Mouse (Mus musculus) yolk sac, embryonic 10.5 days (tissue): ENCODE results near the gene Cad.

Experiments used
- DNase-seq: peaks from one replicate; pipeline ENCODE4 v3.0.0-alpha.2; 2017; ENCODE audit warnings: low spot score

Gene Cad

DNA sequence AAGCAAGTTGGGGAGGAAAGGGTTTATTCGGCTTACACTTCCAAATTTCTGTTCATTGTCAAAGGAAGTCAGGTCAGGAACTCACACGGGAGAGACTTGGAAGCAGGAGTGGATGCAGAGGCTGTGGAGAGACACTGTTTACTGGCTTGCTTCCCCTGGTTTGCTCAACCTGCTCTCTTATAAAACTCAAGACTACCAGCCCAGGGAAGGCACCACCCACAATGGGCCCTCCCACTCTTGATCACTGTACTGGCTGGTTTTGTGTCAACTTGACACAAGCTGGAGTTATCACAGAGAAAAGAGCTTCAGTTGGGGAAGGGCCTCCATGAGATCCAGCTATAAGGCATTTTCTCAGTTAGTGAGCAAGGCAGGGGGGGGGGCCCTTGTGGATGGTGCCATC, 16.5 kb downstream of the Cad start:
- DNase-seq: no peak

DNA sequence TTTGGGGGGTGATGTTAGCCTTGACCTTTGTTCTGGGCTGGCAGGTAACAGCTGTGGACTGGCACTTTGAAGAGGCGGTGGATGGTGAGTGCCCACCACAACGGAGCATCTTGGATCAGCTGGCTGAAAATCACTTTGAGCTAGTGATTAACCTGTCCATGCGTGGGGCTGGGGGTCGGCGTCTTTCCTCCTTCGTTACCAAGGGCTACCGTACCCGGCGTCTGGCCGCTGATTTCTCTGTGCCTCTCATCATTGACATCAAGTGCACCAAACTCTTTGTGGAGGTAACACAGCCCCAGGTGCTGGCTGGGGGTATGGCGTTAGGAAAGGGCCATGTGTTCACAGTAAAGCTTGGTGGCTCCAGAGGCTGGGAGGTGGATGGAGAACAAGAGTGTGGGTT, 17.2 kb downstream of the Cad start:
- DNase-seq: no peak

DNA sequence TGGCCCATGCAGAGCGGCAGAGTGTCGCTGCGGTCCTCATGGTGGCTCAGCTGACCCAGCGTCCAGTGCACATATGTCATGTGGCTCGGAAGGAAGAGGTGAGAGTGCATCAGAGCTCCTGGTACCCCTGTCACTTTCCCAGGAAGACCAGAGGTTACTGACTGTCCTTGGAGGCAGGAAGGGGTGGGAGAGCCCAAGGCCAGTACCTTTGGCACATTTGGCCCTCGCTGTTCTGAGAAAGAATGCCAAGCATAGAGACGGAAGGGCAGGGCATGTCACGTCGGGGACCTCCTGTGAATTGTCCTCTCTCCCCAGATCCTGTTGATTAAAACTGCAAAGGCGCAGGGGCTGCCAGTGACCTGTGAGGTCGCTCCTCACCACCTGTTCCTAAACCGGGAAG, 18.6 kb downstream of the Cad start:
- DNase-seq: no peak

DNA sequence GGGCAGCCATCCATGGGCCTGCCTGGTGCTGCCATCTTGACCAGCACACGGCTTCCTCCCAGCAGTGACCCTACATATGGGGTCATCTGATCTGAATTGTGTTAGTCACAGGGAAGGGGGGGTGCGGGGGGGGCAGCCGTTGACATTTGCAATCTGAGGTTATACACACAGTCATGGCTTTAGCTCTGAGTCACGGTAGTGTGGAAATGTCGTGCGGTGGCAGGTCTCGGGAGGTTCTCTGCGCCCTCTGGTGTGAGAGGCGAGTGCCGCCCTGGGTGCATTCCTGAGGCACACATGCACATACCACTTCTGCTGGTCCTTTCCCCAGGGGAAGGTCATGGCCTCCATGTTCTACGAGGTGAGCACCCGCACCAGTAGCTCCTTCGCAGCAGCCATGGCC, 21.8 kb downstream of the Cad start:
- no peak for DNase-seq

DNA sequence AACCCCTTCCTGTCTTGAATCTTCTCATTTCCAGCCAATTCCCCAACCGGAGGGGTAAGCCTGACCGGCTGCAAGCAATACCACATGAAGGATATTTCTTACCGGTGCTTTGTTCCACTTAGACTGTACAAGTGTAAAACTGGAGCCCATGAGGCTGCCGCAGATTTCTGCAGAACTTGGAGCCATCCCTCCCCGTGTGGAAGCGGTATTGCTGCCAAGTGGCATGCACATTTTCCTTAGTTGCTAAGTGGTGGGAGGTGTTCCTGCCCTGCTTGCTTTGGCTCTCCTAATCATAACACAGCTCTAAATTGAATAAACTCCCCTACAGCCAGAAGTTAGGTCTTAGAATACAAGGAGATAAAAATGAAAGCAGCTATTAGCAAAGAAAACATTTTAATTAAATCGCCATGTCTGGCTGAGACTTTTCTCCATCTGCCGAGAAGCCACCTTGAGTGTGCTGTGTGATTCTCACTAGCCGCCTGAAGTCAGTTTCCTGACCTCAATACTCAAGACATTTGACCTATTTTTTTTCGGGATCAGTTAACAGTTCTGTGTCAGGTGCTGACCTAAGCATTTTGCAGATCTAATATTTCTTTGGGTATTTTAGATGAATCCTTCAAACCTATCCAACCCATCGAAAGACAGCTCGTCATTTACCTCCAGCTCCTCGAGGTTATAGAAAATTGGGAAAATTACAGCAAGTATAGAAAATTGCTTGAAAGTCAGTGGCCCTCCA, 25.6 kb downstream of the Cad start:
- no peak for DNase-seq

DNA sequence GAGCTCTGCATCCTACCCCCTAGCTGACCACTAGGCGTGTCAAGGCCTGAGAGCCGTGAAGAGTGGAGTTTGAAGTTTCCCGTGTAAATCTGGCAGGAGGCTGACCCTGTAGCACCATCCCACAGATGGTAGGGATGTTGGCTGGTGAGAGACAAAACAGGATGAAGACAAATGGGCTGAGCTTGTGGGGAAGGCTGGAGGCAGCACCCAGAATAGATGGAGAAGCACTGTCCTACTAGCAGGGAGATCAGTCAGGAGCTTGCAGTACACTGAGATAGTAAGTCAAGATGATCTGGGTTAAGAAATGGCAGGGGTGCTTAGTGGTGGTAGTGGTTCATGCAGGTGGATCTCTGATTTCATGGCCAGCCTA, 26.2 kb downstream of the Cad start:
- DNase-seq: no peak

DNA sequence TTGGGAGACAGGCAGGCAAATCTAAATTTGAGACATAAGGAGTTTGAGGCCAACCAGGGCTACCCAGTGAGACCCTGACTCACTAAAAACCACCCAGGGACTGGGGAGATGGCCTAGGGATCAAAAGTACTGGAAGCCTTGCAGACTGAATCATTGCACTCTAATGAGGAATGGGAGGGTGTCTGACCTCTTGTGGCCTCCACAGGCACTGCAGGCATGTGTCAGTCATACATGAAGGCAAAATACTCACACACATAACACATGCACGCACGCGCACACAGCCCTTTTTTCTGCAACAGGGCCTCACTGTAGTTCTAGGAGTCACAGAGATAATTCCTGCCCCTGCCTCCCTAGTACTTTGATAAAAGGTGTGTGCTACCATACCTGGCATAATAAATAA, 26.8 kb downstream of the Cad start:
- DNase-seq: no peak

DNA sequence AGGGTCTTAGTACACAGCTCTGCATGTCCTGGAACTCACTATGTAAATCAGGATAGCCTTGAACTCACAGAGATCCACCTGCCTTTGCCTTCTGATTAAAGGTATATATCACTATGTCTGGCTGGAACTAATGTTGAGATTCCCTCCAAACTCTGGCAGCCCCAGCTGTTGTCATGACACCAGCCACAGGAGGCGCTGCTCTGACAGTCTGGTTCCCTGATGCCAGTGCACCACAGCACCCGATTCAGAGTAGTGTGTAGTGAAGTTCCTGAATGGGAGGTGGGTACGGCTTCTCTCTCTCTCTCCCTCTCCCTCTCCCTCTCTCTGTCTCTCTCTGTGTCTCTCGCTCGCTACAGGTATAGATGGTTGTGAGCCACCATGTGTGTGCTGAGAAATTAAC, 27.8 kb downstream of the Cad start:
- no peak for DNase-seq

DNA sequence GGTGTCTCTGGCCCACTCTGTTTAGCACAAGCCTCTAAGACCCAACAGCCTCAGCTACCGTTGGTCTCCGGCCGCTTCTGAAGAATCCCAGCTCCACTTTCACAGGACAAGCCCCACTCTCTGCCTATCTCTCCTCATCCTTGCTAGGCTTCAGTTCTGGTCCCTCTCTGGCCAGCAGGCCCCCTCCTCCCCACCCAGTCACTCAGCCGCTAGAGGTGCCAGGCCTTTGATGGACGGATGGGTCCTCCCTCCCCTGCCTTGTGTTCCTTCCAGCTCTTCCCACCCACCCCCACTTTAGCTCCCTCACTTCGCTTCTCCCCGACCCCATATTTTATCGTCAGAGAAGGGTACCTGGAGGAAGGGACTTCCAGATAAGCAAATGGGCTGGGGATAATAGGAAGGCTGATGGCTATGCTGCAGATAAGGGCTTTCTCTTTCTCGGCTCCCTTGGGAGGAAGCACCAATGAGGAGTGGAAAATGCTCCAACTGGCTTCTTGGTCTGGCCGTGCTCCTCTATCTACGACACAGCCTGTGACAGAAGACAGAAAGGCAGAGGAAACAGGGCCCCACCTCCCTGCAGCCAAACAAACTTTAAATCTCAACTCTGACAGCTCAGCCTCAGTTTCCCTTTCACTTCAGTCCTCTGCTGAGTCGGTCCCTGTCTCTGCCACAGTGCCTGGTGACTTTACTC, 28.5 kb downstream of the Cad start:
- DNase-seq: no peak

DNA sequence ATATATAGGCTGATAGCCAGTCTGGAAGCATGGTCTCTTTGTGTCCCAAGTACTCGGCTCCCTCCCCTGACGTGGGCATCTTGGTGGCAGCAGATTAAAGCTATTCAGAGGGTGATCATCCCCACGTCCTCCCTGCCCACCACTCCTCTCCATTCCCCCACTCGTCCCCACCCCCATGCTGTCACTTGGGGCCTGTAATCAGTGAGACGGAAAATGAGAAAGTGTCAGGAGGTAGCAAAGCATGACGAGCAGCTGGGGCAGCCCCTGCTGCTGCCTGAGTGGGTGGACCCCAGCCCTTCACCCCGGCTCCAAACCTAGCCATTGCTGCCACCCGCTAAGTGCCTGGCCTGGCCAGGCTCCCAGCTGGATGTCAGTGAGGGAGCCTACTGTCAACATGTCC, 29.4 kb downstream of the Cad start:
- no peak for DNase-seq

DNA sequence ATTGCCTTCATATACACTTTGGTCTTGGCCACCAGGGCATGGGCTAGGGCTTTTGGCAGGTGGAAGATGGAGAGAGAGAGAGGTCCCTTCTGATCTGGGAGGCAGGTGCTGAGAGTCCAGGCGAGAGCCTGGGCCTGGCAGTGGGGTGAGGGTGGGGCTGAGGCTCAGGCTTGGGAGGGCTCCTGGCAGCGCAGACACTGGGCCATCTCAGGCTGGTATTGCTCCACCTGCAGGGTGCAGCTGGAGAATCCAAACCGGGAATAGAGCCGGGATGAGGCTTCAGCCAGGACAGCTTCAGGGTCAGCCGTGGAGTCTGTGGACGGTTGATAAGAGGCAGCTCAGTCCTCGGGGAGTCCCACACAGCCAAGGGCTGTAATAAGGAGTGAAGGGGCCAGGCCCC, 32.0 kb downstream of the Cad start:
- DNase-seq: no peak

DNA sequence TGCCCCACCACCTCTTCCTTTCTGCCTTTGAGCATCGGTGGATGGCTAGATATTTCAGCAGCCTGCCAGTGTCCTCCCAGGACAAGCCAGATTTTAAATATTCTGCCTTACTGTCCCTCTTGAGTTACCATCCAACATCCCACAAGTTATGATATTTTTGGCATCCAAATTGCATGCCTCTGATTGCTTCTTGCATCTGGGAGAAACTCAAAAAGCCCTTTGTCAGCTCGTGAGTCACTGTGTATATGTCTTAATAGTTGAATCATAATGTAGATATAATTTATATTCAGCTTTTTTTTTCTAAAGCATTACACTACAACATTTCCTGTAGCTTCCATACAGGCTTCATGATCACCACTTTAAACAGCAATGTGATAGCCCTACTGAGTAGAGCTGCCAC, 32.6 kb downstream of the Cad start:
- DNase-seq: no peak

DNA sequence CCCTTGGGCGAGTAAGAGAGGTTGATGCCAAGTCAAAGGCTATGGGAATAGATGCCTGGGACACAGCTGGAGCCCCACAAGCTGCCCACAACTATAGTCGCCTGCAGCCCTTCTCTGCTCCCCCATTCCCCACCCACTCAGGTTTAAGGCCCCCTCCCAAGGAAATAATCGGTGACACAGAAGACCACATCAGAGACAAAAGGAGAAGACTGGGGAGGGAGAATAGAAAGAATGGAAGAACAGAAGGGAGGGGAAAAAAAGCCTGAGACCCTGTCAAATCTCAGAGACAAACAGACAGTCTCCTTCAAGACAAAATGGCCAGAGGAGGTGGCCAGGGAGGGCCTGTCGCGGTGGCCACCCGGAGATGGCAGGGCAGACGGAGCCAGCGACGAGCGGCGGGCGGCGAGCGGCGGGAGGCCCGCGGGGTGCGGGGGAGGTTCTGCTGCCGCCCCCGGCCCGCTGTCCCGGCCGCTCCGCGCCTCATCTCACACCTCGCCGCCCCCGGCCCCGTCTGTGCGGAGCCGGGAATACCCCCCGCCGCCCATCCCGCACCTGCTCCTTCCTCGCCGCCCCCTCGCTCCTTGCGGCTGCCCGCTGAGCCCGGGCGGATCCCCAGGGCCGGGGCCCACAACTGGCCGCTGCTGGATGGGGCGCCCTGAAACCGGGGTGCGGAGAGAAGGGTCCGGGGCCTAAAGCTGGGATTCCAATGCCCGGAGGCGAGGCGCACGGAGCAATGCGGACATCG, 37.8 kb downstream of the Cad start:
- no peak for DNase-seq

DNA sequence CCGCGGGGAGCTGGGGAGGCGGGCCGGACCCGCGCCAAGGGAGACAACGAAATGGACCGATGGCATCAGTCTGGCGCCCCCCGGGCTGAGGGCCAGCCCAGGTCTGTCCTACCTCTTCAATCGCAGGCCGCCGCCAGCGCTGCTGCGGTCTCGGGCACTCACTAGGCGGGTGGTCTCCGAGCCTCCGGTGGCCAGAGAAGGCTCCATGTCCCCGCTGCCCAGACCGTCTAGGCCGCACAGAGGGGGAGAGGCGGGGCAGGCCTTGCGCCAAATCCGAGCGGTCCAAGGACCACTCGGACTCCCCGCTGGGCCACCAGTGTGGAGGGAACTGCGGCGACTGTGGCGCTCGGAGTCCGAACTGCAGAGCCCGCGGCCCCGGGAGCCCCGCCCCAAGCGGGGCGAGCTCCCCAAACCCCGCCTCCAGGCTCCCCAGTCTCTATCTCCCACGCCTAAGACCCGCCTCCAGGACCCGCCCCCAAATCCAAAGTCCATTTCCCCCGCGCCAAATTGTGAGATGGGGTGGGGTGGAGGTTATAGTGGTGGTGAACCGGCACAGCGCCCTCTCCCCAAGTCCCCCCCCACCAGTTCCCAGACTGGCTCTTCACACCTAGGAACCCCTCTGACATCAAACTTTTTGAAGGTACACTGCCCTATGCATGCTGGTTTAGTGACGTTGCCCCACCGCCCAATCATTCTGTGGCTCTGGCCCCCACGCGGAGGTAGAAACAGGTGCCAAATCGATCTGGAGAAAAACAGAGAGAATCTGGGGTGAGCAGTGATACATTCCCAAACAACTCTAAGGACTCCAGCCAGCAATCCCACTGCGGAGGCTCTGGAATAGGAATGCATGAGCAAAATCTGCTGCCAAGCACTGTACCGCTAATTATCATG, 38.8 kb downstream of the Cad start:
- peak; percentile 60 for DNase-seq

DNA sequence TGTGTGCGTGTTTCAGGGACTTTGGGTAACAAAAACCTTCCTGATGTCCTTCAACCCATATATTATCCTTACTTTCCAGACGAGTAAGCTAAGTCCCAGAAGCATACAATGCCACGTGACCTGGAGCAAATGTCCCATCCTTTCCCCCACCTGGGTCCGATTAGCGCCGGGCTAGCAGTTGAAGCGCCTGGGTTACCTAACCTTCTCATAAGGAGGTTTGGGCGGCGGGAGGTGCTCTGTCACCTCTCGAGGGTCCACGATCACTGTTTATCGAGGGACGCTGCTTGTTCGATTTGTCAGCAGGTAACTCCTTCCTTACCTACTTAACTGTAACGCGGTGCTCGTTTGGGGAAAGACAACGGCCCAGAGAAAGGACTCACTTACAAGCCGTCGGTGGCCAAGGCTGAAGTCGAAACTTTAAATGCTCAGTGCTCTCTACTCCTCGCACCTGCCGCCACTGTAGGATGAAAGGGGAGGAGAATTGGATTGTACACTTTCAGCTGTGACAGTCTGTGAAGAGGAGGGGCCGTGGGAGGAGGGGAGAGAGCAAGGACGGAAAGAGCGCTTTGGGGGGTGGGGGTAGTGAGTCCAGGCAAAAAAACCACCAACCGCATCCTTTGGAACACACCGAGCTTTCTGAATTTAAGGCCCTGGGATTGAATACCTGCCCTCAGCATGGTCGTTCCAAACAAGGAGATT, 39.7 kb downstream of the Cad start:
- DNase-seq: no peak

DNA sequence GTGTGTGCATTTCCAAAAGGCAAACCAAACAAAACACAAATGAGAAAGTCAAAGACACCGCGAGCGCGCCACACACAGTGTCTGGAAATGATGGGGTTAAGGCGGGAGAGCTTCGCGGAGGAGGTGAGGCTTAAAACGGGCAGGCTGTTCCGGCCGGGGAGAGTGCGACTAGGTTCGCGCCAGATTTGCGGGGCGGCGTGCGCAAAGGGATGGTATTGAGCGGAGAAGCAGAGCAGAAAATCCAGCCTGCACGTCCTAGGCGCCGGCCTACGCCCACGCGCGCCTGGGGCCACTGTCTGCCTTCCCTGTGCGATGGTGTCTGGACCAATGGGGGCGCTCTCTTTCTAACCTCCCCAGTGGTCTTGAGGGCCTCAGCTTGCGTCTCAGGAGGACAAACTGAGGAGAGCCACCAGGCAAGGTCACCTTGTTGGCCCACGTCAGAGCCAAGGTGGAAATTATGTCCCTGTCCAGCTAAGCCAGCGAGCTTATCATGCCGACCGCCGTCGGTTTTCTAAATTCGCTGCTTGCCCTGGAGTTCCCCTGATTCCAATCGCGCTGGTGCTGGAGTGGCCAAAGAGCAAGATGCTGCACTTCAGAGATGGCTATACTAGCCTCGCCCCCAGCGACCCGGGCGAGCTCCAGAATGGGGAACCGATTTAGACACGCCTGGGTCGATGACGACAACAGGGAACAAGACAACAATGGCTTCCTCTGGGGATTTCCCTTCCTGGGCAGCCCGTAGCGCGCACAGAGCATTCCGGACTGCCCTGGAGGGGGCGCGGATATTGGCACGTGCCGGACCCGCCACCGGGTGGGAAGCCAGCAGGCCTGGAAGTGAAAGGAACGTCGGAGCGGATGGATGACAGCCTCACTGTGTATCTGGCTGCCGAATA, 40.5 kb downstream of the Cad start:
- peak; percentile 22 for DNase-seq

DNA sequence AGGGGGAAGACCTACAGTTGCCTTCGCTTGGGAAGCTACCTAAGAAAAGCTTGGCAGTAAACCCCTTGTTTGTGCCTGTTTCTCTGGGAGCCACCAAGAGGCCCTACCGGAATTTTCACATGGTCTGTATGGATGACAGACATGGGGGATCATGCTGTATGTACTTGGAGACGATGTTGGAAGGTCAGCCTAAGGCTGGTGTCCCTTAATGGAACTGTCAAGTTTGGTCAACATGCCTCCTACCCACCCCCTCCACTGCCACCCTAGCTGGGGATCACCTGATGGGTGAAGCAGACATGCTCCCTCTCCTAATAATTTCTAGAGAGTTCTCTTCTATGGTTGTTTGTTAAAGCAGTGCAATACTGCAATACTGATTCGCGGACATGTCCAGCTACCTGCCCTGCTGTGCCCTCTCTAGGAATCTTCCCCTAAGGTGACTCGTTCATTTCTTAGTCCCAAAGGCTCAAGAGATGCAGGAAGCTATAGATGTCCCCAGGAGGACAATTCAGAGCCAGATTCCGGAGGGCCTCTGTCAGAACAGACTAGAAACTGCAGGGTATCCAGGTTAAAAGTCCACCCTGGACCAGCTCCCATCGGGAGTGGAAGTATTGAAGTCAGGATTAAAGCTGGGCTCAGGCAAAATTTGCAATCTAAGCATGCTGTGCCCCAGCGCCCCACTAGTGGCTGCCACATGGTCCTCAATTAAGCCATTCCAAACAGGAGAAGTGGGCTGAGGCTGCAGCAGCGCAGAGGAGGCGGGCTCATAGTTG, 41.3 kb downstream of the Cad start:
- no peak for DNase-seq

DNA sequence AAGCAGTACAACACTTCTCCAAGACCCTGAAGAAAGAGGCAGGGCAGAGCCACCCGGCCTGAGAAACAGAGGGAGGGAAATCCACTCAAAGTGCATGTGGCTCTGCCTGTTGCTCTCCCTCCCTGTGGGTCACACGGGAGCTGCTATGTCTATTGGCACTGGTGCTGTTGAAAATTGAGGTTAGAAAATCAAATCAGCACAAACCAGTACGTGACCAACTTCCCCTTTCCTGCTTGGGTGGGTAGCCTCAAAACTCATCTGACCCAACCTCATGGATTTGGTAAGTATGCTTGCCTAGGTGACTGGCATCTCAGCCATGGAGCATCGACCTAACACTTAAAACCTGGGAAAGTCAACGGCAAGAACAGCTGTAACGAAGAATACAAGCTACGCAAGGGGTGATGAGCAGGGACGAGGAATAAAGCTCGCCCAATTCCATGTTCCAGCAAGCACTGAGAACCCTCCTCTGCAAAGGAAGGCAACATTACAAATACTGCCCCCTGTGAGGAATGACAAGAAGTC, 51.3 kb downstream of the Cad start, which contains the start of gene Dnajc5g:
Gene Dnajc5g, plus strand, starts transcription at position 472 of the 522 bp plus-strand sequence.
- no peak for DNase-seq

DNA sequence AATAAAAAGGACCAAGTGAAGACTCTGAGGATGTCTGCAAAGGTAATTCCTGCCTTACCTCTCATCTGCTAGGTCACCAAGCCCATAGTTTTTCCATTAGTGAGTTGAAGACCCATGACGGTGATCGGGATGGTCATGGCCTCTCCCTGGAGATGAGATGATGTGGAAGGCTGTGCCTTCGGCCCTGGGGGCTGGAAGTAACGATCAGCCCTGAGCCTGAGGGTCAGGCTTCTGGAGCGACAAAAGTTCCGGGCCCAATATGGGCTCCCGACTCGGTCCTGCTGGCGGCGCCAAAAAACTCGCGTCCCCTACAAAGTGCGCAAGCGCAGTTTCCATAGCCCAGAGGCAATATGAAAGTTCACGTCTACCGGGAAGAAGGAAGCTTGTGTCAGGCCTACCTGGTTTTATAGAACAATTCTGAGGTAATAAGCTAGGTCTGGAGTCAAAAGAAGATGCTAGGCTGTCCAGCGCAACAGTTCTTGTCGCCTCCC, 53.5 kb downstream of the Cad start, which contains the start of gene Slc30a3:
Gene Slc30a3, minus strand, starts transcription at position 238 of the 491 bp plus-strand sequence.
- no peak for DNase-seq
